Mouse (Mus musculus) G1E (cell line): Measurements from ENCODE around the gene Maats1.

ENCODE experiments used
- CTCF ChIP-seq: IDR thresholded peaks from 2 replicates; pipeline ENCODE4 v1.5.1; 2012; ENCODE audit warnings: low read depth, low read length, inconsistent platforms, mixed read lengths
- GATA1 ChIP-seq: IDR thresholded peaks from 2 replicates; pipeline ENCODE4 v1.6.1; 2012; ENCODE audit warnings: borderline replicate concordance, low read length, inconsistent platforms, mixed read lengths
- GATA2 ChIP-seq: IDR thresholded peaks from 2 replicates; pipeline ENCODE4 v1.6.1; 2012; ENCODE audit warnings: low read depth, low read length, inconsistent platforms, borderline replicate concordance
- POLR2AphosphoS5 ChIP-seq: IDR thresholded peaks from 2 replicates; pipeline ENCODE4 v1.6.1; 2012; ENCODE audit warnings: low read depth, low read length, inconsistent platforms; ENCODE audit not compliant: insufficient replicate concordance
- TAL1 ChIP-seq: conservative IDR thresholded peaks from 2 replicates; pipeline ENCODE4 v1.6.1; 2012; ENCODE audit warnings: low read depth, low read length, inconsistent platforms, mixed read lengths

DNA sequence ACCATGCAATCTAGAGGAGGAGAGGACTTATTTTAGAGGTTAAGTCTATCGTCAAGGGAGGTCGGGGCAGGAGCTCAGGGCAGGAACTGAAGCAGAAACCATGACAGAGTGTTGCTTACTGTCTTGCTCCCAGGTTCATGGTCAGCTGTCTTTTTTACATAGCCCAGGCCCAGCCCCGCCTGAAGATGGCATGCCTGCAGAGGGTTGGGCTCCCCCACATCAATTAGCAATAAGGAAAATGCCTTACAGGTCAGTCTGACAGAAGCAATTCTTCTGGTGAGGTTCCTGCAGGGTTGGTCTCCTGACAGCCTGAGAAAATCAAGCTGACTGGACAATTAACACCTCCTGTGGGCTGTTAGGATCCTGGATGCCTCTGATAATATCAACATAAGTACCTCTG is 70.3 kb downstream of the Maats1 start:
- TF ChIP-seq CTCF = no peak
- TF ChIP-seq GATA1 = no peak
- no peak for TF ChIP-seq TAL1
- TF ChIP-seq POLR2AphosphoS5 = no peak
- TF ChIP-seq GATA2 = no peak
